Mouse (Mus musculus) right cerebral cortex, postnatal 36 days (tissue): ENCODE results near the gene Rnf141.

Experiments used
- DNase-seq, 2 experiments: peaks; one replicate each; pipeline ENCODE4 v3.0.0; 2022; ENCODE audit warnings: low spot score in 2 of 2, mixed read lengths in 1 of 2

The Rnf141 gene

DNA sequence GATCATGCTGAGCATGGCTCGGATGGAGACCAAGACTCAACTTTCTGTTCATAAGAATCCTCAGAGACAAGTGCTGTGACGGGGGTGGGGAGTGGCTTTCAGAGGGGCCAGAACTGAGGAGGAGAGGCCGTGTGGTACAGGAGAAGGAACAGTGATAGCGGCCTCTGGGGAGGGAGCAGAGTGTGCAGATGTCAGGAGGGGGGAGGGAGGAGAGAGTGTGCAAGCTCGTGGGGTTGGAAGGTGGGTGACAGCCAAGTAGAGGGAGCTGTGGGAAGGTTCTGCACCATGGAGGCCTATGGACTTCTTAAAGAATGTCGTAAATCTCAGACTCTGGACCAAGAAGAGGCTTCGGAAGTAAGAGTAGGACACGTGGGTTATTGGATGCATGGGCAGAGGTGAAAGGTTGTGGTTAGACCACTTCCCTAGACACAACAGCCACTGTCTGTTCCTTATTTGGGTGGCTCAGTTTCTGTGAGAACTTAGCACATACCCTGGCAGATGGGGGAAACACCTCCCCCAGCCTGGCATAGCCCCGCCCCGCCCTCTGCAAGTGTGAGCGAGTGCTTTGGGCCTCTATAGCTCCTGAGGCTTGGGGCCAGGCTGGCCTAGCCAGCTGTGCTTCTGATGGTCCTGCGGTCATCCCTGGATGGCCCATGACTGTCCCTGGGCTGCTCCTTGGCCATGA is 47.7 kb downstream of the Rnf141 start:
- no peak for DNase-seq

DNA sequence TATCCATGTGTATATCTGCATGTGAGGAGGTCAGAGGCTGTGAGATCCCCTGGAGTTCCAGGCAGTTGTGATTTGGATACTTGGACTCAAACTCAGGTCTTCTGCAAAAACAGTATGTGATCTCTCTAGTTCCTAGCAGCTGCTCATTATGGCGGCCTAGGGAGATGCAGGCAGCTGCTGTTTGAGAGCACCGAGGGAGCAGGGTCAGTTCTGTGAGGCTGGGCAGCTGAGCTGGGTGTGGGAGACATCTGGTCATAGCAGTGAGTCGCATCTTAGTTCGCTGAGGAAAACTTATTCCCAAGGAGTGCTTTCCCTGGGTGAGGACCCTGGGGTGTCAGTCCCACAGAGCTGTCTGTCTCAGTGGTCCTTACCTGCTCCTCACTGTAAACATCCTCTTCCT is 49.5 kb downstream of the Rnf141 start:
- DNase-seq = no peak

DNA sequence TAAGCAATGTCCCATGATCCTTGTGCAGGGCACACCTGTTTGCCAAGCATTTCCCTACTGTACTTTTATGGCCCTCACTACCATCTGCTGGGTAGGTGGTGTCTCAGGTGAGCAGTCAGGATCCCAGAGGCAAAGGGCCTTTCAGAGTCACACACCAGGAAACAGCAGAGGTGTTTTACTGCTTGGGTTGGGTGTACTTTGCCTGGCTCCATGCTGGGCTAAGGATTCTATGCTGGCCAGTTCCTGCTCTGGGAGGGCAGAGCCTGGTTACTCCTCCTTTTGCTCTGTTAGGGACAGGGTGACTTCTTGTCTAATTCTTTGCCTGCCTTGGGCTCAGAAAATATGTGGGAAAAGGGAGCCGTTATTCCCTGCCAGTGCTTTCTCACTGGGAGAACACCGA is 51.4 kb downstream of the Rnf141 start:
- no peak for DNase-seq

DNA sequence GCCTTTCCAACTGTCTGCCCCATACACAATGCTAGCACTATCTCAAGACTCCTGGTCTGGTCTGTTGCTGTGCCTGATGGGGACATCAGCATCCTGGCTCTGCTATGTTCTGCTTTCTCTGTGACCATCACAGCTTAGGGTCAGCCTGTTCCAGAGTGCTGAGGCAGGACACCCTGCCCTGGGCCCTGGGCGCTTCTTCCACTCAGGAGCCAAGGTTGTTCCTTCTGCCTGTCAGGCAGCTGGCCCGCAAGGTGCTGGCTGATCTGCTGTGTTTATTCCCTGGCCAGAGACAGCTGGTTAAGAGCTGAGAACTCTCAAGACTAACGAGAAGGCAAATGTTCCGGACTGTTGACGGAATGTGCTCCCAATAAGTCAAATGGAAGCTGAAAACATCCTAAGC is 52.1 kb downstream of the Rnf141 start:
- no peak for DNase-seq

DNA sequence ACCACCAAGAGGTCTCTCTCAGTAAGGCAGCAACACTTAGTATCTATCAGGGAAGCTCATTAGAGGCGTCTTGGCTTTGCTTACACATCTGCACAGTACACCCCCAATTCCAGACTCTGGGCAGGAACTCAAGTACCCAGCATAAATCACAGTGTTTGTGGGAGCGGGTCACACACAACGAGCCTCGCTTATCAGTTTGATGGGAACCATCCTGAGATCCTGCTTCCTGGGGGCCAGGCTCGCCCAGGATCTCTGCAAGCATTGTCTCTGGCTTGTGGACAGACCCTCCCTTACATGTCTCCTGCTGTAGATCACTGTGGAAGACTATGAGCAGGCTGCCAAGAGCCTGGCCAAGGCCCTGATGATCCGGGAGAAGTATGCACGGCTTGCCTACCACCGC is 53.4 kb downstream of the Rnf141 start:
- no peak for DNase-seq

DNA sequence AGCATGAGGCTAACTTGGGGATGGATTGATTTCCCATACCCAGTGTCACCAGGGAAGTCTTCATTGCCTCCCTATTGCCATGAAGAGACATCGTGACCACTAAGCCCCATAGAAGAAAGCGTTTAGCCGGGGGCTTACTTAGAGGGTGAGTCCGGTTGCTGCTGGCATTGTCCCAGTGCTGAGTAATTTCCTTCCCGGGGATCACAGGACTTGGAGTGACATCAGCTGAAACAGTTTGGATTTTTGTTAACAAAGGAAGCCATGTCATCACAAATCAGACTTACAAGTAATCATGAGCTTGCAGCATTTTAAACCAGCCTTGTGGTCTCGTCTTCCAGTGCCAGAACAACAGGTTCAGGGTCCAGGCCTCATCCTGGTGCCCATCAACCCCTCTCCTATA is 56.9 kb downstream of the Rnf141 start:
- no peak for DNase-seq

DNA sequence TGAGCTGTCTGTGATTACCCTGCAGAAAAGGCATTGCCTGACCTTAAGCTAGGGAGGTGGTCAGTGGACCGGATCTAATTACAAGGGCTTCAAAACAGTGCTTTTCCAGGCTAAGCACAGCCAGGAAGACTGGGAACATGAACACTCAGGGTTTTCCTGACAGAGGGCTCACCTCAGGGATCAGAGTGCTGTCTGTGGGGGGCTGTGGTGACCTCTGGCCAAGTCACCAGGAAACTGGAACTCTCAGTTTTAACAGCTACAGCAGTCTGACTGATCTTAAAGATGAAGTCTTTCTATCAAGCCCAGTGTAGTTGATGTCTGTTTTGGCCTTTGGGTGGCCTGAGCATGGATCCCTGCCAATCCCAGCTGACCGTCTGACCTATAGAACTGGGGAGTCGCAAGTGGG is 58.5 kb downstream of the Rnf141 start:
- DNase-seq = no peak

DNA sequence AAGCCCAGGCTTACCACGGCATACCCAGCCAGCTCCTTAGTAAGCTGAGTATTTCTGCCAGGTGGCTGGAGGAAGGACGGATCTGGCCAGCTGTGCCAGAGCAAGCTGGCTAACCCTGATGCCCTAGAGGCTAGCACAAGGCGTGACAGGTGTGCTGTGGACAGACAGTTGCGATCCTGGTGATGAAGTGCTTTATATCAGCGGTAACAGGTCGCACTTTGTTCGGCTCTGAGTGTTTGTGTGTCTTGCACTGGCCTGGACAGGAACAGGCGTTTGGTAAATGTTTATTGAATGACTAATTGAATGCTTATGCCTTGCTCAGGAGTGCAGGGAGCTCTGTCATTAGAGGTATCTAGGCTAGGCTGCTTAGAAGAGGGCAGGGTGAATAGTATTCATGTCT is 59.3 kb downstream of the Rnf141 start:
- no peak for DNase-seq

DNA sequence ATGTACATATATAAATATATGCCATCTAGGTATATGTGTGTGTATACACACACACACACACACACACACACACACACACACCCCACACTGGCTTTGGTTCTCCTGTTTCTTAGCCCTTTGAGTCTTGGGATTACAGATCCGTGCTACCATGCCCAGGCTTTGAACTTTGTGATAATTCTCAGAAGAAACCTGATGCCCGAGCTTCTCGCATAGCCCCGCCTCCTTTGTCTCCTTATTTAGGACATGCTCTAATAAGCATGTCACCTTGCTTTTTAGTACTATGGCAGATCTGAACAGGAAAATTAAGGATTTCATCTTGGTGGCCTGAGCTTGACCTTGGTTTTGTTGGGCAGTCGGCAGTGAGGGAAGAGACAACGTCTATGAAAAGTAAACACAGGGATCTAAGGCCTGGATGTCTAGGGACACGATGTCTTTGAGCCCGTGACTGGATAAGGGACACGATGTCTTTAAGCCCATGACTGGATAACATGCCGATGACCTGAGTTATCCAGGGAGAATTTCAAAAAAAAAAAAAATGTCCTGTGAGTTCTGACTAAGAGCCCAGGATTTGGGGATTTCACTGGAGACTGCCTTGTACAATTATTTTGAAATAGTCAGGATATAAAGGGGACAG is 61.3 kb downstream of the Rnf141 start:
- no peak for DNase-seq

DNA sequence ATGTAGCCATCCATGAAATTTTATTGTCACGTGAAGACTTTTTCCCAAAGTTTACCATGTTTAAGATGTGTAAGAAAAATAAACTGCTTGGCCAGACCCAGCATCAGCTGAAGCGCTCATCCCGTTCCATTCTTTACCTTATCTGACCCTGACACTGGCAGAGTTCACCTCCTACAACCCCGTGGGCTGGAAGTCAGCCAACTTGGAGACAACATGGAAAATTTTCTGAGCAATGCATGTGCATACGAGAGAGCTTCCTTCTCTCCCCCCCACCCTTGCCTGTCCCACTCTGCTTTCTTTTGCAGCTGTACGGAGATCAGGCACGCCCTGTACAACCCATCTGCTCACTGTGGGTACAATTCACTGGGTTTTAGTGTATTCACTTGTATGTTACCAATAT is 62.1 kb downstream of the Rnf141 start:
- no peak for DNase-seq

DNA sequence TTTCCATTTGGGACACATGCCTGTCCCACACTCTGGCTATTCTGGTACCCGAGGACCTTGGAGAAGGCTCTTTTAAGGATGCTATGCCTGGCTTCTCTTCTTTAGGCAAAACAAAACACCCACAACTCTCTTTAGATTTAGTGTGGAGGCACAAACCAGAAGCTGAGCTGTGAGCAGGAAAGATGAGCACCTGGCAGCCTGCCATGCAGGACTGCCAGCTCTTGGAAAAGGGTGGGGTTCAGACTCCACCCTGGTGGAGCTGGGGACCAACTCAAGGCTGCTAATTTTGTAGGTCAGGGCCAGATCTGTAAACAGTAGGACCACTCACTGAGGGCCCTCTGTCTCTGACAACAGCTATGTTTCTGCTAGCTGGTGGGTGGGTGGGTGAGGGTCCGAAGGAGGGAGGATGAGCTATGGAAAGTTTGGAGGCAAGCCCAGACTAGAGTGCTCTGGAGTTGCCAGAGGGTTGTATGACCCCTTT is 63.0 kb downstream of the Rnf141 start:
- DNase-seq = peak; percentile 61 to 68

DNA sequence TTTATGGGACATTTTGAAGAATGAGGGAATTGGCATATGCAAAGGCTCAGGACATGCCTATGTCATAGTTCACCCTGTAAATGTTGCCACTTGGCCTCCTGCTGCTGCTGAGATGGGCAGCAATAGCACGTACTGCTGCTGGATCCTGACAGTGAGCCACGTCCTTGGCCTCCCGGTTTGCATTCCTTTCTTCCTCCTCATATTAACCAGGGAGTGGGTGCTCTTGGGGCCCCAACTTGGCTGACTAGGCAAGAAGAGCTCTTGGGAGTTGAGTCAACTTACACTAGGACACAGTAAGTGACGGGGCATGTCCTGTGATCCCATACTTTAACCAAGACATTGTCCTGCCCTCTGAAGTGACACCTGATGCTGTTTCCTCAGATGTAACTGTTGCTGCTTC is 63.7 kb downstream of the Rnf141 start:
- DNase-seq = no peak

DNA sequence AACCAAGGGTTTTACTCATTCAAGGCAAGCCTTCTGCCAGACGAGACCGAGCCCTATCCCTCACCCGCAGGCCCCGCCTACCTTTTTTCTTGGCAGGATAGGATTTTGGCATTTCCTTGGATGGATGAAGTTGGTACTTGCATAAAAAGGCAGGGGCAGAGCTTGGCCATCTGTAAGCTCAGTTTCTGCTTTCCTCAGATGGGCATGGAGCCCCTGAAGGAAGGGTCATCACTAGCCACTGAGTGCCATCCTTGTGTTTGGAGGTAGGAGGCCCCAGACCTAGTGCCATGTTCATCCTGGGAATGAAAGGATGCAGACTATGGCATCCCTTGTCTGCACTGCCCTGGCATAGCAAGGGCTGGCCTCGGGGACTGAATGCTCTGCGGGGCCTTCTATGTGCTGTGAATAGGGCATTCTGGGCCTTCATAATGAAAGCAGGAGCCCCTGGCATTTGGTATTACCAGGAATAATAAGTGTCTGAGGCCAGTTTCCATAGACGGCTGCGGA is 64.6 kb downstream of the Rnf141 start:
- peak; percentile 25 to 49 for DNase-seq

DNA sequence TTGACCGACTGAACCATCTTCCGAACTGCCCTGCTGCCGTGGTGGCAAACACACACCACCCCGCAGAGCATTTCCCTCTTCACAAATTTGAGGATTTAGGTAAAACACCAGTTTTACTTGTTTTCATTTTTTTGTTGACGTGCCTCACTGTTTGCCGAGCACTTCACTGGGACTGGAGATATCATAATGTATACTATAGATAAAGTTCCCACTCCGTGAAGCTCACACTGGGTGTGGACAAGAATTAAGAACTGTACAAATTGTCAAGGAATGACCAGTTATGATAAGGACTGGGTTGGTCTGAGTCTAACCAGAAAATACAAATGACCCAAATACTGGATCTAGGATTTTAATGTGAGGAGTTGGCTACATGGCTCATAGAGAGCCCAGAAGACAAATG is 65.3 kb downstream of the Rnf141 start:
- no peak for DNase-seq

DNA sequence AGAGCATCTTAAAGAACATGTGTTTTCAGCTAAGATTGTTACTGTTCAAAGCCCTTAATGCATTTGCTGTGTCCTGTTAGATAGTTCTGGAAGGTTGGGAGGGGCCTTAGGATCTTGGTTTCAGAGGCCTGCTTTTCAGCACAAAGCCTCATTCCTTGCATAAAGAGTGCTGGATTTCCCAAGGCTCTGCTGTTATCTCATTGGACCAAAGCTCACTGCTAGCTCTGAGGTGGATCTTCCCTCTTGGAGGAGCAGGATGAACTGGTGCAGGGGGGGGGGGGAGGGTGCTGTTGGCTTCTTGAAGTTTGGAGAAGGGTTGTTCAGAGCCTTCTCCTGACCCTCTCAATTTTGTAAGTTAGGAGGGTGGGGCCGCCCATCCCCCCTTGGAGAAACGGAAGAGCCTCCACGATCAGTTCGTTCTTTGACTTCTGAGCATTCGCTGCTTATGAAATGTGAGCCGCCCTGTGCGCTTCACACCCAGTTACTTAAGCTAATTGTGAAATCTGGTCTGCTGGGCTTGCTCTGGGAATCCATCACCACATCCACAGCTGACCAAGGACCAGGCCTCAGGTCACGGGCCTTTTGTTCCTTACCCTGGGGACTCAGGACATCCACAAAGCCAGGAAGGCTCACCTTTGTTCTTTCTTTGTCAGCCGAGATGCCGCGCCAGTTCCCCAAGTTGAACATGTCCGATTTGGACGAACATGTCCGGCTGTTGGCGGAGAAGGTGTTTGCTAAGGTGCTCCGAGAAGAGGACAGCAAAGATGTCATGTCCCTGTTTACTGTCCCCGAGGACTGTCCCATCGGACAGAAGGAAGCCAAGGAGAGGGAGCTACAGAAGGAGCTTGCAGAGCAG is 66.9 kb downstream of the Rnf141 start:
- no peak for DNase-seq

DNA sequence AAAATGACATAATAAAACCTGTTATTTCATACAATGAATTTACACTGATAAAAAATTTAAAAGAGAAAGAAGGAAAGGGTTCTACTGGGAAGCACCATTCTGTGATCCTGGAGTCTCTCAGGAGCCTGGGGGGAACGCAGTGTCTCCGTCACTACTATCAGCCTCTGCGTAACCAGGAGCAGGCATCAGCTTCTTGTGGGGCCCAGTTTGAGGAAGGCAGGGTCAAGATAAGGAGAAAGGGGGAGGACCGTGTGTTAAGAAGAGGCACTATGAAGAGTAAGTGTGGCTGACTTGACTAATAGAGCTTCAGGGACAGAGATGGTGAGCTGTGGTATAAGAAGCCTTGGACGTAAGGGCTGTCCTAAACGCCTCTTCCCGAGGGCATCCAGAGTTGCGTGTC is 69.6 kb downstream of the Rnf141 start:
- no peak for DNase-seq

DNA sequence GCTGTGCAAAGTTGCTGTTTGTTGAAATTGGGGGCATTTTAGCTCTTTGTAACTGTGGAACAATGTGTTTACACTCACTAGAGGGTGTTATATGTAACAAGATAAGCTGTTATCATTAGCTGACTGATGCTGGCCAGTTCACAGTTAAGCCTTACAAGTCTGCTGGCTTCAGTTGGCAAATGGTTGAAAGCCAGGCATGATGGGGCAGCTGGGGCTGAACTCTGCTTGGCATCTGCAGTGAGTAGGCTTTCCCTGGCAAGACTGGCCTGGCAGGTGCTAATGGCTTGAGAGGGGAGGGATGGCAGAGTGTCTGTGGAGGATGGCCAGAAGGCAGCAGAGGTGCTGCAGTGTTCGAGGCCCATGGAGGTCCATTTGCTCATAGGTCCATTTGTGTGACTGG is 70.2 kb downstream of the Rnf141 start:
- DNase-seq = peak in 1 of 2 experiments; percentile 36

DNA sequence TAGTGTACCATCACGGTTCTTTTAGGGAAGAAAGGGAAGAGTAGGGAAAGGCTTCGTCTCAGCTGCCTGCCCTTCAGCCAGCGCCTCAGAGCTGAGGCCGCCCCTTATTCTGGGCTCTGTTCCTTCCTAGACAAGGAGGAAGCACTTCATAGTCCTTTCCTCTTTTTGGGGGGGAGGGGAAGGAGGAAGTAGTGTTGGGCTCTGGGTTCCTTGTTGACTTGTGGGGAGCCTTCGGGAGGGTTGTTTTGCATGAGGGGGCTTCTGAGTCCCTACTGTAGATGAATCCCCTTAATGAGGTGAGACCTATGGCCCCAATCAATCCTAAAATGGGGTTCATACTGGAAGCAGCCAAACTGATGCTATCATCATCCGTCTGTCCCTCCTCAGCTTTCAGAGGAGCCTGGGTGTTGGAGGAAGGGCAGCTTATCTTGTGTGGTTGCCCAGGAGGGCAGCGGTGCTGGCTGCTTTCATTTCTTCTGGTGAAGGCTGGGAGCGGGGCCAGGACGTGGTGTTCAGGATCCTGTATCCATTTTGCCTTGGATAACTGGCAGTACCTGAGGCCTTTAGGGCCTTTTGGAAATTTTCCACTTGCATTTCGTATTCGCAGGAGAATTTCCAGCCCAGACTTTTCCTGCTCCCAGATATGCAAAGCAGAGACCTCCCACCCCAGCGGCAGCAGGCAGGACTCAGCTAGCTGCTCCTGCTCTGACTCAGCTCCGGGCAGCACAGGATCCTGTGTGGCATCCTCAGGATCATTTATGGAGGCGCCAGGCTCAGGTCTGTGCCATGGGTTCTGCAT is 70.9 kb downstream of the Rnf141 start:
- DNase-seq = peak; percentile 44 to 48

DNA sequence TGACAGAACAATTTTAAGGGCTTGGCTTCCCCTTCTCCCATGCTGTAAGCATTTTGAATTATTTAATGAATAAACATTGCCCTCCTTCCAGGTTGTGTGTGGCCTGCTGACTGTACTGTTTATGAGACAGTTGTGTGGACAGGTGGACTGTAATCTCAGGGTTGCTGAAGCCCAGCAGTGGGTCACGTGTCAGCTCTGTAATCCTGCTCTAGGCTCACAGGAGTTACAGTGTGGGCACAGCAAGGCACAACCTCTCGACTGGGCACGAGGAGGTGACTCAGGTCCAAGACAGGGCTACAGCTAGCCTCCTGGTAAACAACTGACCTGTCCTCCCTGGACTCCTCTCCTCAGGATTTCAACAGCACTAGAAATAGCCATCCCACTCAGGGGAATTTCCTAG is 71.9 kb downstream of the Rnf141 start:
- no peak for DNase-seq

DNA sequence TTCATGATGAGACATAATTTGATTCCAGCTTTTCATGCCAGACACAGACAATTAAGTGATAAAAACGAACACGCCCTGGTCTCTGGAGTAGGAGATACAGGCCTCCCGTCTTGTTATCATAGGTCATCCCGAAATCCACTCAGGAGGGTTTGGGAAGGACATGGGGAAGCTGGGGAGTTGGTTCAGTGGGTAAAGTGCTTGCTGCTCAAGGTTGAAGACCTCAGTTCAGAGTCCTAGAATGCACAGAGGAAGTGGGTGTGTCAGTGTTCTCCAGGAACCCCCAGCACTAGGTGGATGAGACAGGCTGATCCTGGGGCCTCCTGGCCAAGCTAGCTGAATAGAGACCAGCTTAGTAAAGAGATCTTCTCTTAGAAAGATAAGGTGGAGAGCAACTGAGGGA is 73.3 kb downstream of the Rnf141 start:
- DNase-seq = no peak

DNA sequence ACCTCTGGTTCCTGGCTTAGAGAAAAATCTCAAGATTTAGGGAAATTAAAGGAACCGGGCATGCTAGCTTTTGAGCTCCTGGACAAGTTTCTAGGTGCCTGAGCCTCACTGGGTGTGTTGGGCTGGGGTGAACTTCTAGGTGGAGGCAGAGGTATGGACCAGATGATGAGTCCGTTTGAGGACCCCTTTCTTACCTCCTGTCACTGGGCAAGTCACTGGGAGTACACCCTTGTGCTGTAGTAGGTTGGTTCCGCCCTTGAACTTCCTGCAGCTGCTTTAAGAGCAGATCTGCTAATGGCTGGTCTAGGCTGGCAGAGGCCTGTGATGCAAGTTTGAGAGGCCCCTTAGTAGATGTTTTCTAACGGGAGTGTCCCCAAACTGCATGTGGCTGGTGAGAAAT is 75.2 kb downstream of the Rnf141 start:
- no peak for DNase-seq
